Mouse (Mus musculus) kidney, postnatal 25 days (tissue): ENCODE measurements around the gene Pusl1.

Experiments used
- DNase-seq, 2 experiments: peaks; one replicate each; pipeline ENCODE4 v3.0.0; 2021; ENCODE audit warnings: mixed read lengths in 2 of 2

Gene Pusl1

GRCm38 (mm10) chr4:155891551-155892001, at the start of gene Pusl1, which contains the start of gene Acap3:
Pusl1 (minus strand) TSS chr4:155891781.
Acap3 (plus strand) TSS chr4:155891822.
- DNase-seq: peak; percentile 97 to 99

DNA sequence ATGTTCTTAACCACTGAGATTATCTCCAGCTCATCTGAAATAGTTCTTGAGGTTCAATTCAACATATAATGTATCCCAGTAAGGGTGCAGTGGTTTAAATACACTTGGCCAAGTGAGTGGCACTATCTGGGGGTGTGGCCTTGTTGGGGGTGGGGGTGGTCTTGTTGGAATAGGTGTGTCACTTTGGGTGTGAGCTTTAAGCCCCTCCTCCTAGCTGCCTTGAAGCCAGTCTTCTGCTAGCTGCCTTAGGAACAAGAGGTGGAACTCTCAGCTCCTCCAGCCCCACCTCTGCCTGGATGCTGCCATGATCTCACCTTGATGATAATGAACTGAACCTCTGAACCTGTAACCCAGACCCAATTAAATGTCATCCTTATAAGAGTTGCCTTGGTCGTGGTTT, 40.5 kb upstream of the Pusl1 start:
- DNase-seq: no peak

DNA sequence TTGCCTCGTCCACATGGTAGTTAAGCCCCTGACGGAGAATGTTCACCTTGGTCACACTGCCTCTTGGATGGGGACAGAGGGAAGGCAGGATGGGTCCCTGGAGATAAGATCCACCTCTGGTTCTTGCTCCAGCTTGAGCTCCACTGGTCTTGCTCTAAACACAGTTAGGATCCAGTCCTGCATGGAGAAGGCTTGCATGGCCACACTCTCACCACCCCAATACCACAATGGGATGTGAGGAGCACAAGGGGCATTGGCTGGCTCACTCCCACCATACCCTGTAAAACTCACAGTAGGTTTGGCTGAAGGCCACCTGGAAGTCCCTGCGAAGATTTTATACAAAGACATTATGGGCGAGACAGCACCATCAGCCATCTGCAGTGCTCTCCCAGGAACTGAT, 17.2 kb upstream of the Pusl1 start:
- peak; percentile 0 to 31 for DNase-seq

GRCm38 (mm10) chr4:155908281-155908680, 16.7 kb upstream of the Pusl1 start:
- DNase-seq: peak; percentile 1 to 18

- DNase-seq: peak in 1 of 2 experiments; percentile 1
Measured at GRCm38 (mm10) chr4:155907003-155907402, 15.4 kb upstream of the Pusl1 start.

- peak; percentile 0 to 35 for DNase-seq
Measured at GRCm38 (mm10) chr4:155906125-155906524, 14.5 kb upstream of the Pusl1 start.

GRCm38 (mm10) chr4:155905634-155906033, 14.1 kb upstream of the Pusl1 start:
- peak; percentile 0 to 26 for DNase-seq

DNA sequence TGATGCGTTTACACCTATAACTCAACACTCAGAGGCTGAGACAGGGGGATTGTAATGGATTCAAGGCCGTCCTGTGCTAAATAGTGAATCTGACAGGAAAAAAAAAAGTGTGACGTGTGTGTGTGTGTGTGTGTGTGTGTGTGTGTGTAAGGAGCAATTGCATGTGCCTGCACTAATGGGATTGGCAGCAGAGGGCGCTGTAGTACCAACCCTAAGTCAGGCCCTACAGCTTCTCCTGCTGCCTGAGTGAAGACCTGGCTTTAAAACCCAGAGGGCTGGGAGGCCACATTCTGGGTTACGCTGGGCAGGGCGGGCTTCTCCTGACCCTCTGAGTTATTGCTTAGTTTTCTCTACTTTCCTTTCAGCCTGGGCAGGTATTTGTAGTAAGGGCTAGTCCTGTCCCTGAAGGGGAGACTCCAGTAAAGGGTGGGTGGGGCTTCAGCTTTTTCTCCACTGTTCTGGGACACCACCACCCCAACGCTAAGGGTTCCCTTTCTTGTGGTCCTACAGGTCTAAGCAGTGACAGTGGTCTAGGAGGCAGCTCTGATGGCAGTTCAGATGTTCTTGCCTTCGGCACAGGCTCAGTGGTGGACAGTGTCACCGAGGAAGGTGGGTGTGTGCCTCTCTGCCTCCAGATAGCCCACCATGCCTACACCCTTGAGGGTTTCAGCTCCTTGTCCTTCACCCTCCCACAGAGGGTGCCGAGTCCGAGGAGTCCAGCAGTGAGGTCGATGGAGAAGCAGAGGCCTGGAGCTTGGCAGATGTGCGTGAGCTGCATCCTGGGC, 12.9 kb upstream of the Pusl1 start:
- DNase-seq: peak; percentile 42 to 47

GRCm38 (mm10) chr4:155903246-155903645, 11.7 kb upstream of the Pusl1 start:
- peak; percentile 0 to 27 for DNase-seq

- DNase-seq: peak; percentile 50 to 77
Measured at GRCm38 (mm10) chr4:155901205-155901604, 9.6 kb upstream of the Pusl1 start.

GRCm38 (mm10) chr4:155899355-155899754, 7.8 kb upstream of the Pusl1 start:
- DNase-seq: peak; percentile 1 to 39

DNA sequence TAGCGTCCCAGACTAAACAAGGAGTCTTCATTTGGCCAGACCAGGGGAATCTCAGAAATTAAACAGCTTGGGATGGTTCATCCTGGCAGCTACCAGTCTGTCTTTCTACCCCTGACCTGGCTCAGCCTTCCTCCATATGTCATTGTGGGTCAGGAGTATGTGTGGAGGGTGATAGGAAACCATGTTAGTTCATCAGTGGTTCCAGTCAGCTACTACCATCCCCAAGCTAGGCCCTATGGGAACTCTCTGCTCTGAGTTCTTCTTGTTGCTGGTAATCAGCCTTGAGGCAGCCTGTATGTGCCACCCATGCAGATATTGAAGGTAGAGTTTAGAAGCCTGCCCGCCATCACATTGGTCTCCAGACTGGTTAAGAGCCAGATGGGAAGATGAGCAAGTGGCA, 6.7 kb upstream of the Pusl1 start:
- DNase-seq: peak in 1 of 2 experiments; percentile 1

DNA sequence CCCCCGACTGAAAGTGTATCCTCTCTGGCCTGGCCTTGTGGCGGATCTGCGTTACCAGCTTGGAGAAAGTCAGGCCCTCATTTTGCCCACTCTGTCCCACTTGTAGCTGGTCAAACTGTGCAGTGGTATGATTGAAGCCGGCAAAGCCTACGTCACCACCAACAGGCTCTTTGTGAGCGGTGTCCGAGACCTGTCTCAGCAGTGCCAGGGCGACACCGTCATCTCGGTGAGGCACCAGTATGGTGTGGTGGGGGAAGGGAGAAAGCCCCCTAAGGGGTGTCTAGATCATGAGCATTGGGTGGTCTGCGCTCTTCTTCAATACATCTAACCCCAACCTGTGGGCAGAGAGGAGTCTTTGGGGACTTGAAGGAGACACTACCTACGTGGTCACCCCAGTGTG, 4.9 kb upstream of the Pusl1 start:
- DNase-seq: peak; percentile 1 to 26

DNA sequence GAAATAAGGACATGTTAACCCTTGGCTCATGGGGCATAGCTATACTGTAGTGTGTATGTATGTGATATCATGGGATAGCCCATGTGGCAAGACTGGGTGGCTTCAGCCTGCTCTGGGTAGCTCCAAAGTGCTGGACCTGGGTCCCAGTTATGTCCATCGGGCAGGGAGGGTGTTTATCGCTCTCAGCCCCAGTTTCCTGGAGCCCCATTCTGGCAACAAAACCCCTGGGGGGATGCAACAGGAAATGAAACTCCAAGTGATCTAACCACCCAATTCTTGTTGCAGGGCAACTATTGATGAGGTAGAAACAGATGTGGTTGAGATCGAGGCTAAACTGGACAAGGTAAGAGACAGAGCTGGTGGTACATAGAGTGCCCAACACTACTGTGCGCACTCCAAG, 4.2 kb upstream of the Pusl1 start:
- peak; percentile 1 to 20 for DNase-seq

DNA sequence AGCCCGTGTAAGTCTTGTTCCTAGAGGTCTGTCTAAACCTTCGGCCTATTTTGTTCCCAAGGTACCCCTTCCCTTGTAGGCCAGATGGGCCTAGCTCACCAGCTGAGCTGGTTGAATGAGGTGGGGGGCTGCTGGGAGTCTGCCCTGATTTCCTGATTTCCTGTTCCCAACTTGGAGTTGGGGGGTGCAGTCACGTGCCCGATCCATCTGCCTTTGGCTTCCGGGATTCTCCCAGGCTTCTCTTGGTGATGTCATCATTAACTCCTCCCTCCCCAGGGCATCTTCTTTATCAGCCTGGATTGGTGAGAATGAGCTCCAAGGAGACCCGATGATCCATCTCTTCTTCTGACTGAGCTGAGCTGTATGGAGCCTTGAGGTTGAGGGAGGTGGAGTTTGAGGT, 3.6 kb upstream of the Pusl1 start:
- peak; percentile 74 to 76 for DNase-seq

- peak; percentile 62 to 79 for DNase-seq
Measured at GRCm38 (mm10) chr4:155894311-155894881, 2.8 kb upstream of the Pusl1 start.

GRCm38 (mm10) chr4:155893212-155893690, 1.7 kb upstream of the Pusl1 start:
- peak; percentile 1 to 28 for DNase-seq

- DNase-seq: peak; percentile 28 to 65
Measured at GRCm38 (mm10) chr4:155892438-155893211, 1.0 kb upstream of the Pusl1 start.

DNA sequence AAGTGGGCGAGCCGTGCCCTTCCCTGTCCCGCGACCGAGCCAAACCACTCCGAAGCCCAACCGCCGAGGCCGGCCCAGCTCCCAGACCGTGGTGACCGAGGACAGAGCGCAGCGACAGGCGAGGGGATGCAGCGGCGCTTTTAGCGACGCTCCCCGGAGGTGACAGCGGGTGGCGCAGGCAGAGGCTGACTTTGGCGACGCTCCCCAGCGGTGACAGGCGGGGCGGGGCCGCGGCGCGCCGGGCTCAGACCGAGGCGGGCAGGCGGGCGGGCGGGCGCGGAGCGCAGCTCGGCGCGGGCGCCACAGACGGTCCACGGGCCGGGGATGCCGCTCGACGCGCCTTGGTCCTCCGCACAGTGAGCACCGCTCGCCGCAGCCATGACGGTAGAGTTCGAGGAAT, 436 bp upstream of the Pusl1 start:
- DNase-seq: peak; percentile 84 to 92

DNA sequence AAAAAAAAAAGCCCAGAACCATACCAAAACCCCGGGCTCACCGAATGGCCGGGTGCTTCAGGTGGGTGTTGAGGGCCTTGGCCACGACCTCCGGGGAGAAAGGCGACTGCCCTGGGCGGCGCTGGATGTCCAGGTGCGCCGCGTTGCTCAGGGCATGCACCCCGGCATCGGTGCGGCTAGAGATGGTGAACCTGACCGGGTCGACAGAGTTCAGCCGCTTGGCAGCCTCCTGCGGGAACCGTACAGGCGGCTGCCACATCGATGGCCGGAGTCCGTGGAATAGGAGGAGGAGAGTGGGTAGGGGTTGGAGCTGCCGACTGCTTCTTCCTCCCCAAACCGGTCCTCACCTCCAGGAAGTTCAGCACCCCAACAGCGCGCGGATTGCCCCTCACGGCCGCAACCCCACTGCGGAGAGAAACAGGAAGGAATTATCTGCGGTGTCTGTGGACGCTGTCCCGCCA, 540 bp downstream of the Pusl1 start:
- peak; percentile 30 to 55 for DNase-seq

DNA sequence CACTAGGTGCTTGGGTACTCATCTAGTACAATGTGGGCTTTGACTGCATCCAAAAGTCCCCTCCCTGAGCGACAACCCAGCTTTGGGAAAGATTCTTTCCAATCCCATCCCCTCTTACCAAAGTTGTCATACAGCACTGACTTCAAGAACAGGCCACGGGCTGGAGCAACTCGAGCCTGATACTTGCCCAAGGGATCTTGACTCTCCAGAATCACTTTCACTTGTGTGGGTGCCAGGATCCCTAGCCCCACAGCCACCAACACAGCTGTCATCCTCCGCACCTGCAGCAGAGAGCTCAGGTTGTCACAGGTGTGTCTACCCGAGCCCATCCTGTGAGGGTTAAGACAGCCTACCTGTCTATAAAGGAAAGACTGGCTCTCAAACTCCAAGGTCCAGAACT, 2.3 kb downstream of the Pusl1 start:
- peak in 1 of 2 experiments; percentile 26 for DNase-seq

GRCm38 (mm10) chr4:155888181-155888580, 3.4 kb downstream of the Pusl1 start:
- DNase-seq: peak in 1 of 2 experiments; percentile 26

- DNase-seq: peak in 1 of 2 experiments; percentile 31
Measured at GRCm38 (mm10) chr4:155887674-155888073, 3.9 kb downstream of the Pusl1 start.
